Mouse (Mus musculus): ENCODE measurements around the gene Sik3. TPM values are rescaled to one million over a fixed set of nuclear protein-coding genes. Genes with fewer than 3 reads are reported as not detected.

The Sik3 gene
- polyA plus RNA-seq, 1 experiment from 2014 or later: 3.9 TPM

DNA sequence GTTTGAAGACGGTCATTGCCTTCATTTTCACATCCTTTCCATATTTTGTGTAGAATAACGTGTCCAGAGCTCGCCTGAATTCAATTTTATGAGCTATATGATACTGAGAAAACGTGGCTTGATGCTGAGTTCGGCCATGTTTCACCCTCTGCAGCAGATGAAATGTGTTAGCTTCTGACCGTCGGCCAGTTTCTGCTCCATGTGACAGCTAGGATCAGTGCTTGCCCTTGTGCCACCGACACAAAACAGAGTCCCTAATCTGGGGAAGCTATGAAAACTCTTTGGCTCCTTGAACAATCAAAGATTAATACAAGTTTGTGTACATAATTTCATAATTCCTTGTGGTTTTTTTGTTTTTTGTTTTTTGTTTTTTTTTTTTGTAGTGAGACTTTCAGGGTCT lies 178.6 kb downstream of the Sik3 start:
- H3K27me3 ChIP-seq (ENCODE audit: low read depth, poor library complexity, severe bottlenecking): no peaks in the 10 kb centered on the region
- no peak for DNase-seq (ENCODE audit: low spot score)
- H3K4me1 ChIP-seq: no peaks in the 10 kb centered on the region
- H3K4me3 ChIP-seq: no peak overlapping the region
- no peak overlapping the region for H3K27ac ChIP-seq (replicated peaks)
- H3K36me3 ChIP-seq: peaks cover 23% of the 10 kb centered on the region
- H3K9me3 ChIP-seq (replicated peaks): no peaks in the 10 kb centered on the region
- 85% methylated on average over 8 of the region's 8 CpGs for WGBS

DNA sequence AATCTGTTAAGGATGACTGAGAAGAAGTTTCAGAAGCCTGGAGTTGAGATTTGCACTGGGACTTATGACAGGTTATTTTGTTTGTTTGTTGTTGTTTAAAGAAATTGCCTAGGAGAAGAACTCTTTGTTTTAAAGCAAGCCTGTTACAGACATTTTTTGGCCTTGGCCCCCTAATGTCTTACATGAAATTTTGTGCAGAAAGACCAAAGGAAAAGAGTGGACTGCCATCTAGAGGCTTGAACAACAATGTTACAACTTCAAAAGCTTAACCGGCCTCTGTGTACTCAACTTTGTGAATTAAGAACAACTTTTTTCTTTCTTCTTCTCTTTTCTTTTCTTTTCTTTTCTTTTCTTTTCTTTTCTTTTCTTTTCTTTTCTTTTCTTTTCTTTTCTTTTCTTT lies 179.0 kb downstream of the Sik3 start:
- DNase-seq (ENCODE audit: low spot score): no peak
- WGBS: 53% methylated on average over 1 of the region's 1 CpGs
- Histone ChIP-seq H3K27me3 (ENCODE audit: low read depth, poor library complexity, severe bottlenecking) (no peaks in the 10 kb centered on the region), H3K4me1 (no peaks in the 10 kb centered on the region), H3K4me3 (no peak overlapping the region), H3K27ac (replicated peaks) (no peak overlapping the region), H3K36me3 (peaks cover 26% of the 10 kb centered on the region), H3K9me3 (replicated peaks) (no peaks in the 10 kb centered on the region)

DNA sequence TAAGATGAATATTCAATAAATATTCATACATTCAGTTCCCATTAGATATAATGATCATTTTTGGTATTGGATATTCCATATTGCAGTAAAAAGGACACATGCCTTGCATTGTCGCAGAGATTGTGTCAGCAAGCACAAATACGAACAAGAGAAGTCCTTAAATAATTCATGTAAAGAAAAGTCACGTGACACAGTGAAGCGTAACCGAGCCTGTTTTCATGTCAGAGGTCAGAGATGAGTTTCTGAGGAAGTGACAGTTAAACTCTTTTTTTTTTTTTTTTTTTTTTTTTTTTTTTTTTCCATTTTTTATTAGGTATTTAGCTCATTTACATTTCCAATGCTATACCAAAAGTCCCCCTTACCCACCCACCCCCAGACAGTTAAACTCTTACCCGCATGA lies 180.0 kb downstream of the Sik3 start:
- 90% methylated on average over 6 of the region's 6 CpGs for WGBS
- Histone ChIP-seq H3K36me3 (peaks cover 36% of the 10 kb centered on the region), H3K9me3 (replicated peaks) (no peaks in the 10 kb centered on the region), H3K4me3 (no peak overlapping the region), H3K27ac (replicated peaks) (no peak overlapping the region), H3K4me1 (no peaks in the 10 kb centered on the region), H3K27me3 (ENCODE audit: low read depth, poor library complexity, severe bottlenecking) (no peaks in the 10 kb centered on the region)
- no peak for DNase-seq (ENCODE audit: low spot score)

DNA sequence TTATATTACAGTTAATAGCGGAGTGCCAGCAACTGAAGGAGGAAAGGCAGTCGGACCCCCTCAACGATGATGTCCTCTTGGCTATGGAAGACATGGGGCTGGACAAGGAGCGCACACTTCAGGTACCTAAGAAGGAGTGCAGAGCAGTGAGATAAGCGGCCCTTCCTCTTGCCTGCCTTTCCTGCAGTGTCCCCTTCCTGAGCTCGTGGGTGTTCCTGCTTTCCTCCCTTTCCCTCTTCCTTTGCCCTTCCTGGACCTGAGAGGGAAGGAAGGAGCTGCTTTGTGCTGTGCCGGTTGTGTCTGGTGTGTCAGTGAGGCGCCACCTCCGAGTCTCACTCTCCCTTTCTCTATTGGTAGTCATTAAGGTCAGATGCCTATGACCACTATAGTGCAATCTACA lies 182.2 kb downstream of the Sik3 start:
- Histone ChIP-seq H3K36me3 (peaks cover 57% of the 10 kb centered on the region), H3K27me3 (ENCODE audit: low read depth, poor library complexity, severe bottlenecking) (no peaks in the 10 kb centered on the region), H3K27ac (replicated peaks) (no peak overlapping the region), H3K4me1 (no peaks in the 10 kb centered on the region), H3K4me3 (no peak overlapping the region), H3K9me3 (replicated peaks) (no peaks in the 10 kb centered on the region)
- DNase-seq (ENCODE audit: low spot score): no peak
- WGBS: 90% methylated on average over 9 of the region's 9 CpGs

DNA sequence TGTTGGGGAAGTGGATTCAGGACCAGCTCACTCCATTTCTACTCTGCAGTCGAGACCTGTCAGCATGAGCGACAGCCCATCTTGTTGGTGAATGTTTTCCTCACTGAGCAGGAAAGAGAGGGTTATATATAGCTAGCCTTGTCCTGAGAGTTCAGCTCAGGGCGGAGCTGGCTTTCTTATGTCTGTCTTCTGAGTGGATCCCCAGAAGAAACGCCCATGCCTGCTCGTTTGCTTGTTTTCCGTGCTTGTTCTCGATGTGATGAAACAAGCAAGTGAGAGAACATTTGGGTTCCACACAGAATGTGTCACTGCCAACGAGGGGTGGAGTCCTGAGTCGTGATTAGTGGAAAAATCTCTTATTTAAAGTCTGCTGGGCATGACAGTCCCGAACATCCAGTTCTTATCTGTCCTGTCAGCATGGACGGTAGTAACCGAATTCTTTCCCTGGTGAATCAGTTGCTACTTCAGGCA lies 184.1 kb downstream of the Sik3 start:
- Histone ChIP-seq H3K27ac (replicated peaks) (no peak overlapping the region), H3K9me3 (replicated peaks) (no peaks in the 10 kb centered on the region), H3K4me1 (no peaks in the 10 kb centered on the region), H3K4me3 (no peak overlapping the region), H3K36me3 (peaks cover 75% of the 10 kb centered on the region), H3K27me3 (ENCODE audit: low read depth, poor library complexity, severe bottlenecking) (no peaks in the 10 kb centered on the region)
- WGBS: 90% methylated on average over 12 of the region's 12 CpGs
- no peak for DNase-seq (ENCODE audit: low spot score)

DNA sequence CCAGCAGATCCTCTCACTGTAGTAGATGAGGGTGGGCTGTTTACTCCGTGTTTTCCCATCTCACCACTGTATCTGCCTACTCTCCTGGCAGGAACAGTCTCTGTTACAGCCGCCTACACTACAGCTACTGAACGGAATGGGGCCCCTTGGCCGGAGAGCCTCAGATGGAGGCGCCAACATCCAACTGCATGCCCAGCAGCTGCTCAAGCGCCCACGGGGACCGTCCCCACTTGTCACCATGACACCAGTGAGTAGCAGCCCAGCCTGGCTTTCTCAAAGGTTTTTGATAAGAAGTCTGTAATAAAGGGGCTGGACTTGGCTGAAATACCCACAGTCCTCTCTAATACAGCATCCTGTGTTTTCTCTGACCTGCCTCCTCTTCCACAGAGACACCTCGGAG lies 185.8 kb downstream of the Sik3 start:
- DNase-seq (ENCODE audit: low spot score): no peak
- Histone ChIP-seq H3K27ac (replicated peaks) (no peak overlapping the region), H3K4me1 (no peaks in the 10 kb centered on the region), H3K27me3 (ENCODE audit: low read depth, poor library complexity, severe bottlenecking) (no peaks in the 10 kb centered on the region), H3K36me3 (peaks cover 91% of the 10 kb centered on the region), H3K4me3 (no peak overlapping the region), H3K9me3 (replicated peaks) (no peaks in the 10 kb centered on the region)
- 87% methylated on average over 9 of the region's 9 CpGs for WGBS

DNA sequence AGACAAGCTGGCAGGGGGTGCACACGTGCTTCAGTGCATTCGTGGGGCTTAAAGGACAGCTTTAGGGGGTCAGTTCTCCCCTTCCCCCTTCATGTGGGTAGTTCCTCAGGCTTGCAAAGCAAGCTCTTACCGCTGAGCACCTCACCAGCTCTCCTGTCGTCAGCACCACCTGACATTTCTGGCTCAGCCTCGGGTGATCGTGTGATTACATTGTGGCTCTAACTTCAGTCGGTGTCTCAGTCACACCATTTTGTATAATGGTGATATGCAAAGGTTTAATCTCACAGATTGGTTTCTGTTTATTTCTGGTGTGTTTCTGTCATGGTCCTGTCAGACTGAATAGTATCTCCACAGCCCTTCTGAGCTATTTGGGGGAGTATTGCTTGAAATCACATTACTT lies 186.3 kb downstream of the Sik3 start:
- 91% methylated on average over 7 of the region's 7 CpGs for WGBS
- H3K27ac ChIP-seq (replicated peaks): no peak overlapping the region
- no peaks in the 10 kb centered on the region for H3K9me3 ChIP-seq (replicated peaks)
- no peak for DNase-seq (ENCODE audit: low spot score)
- peaks cover 93% of the 10 kb centered on the region for H3K36me3 ChIP-seq
- no peaks in the 10 kb centered on the region for H3K4me1 ChIP-seq
- H3K27me3 ChIP-seq (ENCODE audit: low read depth, poor library complexity, severe bottlenecking): no peaks in the 10 kb centered on the region
- no peak overlapping the region for H3K4me3 ChIP-seq

DNA sequence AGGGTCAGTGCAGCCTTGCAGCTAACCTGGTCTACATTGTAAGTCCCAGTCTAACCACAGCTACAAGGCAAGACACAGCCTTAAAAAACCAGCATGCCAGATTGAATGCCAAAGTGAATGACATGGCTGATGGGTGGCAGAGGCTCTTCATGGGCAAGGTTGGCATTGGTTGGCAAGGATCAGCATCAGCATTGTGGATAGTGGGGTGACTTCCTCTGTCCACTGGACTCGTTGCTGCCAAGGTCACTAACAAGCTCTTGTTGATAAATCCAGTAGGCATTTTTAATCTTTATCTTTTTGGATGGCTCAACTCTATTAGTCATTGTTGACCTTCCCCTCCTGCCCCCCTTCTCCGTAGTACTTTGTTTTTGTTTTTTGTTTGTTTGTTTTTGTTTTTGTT lies 187.0 kb downstream of the Sik3 start:
- no peaks in the 10 kb centered on the region for H3K27me3 ChIP-seq (ENCODE audit: low read depth, poor library complexity, severe bottlenecking)

DNA sequence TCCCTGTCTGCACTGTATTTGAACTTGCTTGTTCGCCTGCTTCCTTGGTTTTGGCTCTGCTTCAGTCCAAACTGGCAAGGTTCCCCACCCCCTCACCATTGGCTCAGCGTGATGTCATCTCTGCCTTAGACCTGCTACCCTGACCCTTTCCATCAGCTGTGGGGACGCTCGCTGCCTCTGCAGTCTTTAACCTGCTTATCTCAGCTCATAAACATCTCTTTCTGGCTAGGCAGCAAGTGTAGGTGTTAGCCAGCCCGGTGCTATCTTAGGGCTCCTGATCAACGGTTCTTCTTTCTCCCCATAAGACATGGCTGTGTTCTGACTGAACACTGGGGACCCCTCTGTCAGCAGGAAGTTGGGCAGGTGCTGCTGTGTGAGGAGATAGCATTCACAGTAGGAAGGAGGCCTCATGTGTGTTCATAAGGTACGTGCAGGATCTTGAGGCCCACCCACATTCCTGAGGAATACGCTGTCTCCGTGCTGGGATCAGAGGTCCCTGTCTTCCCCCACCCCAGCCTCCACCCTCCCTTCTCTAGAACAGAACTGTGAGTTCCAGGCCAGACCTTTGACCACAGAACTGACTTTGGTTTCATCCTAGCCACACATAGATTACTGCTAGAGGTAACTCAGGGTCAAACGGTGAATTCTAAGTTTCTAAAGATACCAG lies 194.3 kb downstream of the Sik3 start:
- H3K4me1 ChIP-seq: no peaks in the 10 kb centered on the region
- H3K4me3 ChIP-seq: no peak overlapping the region
- no peak for DNase-seq (ENCODE audit: low spot score)
- H3K36me3 ChIP-seq: peaks cover 95% of the 10 kb centered on the region
- H3K27ac ChIP-seq (replicated peaks): no peak overlapping the region
- H3K27me3 ChIP-seq (ENCODE audit: low read depth, poor library complexity, severe bottlenecking): no peaks in the 10 kb centered on the region
- WGBS: 86% methylated on average over 10 of the region's 10 CpGs
- no peaks in the 10 kb centered on the region for H3K9me3 ChIP-seq (replicated peaks)

More for the DNA sequence above, 187.0 kb downstream of the Sik3 start:
- H3K9me3 ChIP-seq (replicated peaks): no peaks in the 10 kb centered on the region
- 82% methylated on average over 2 of the region's 2 CpGs for WGBS
- H3K4me1 ChIP-seq: no peaks in the 10 kb centered on the region
- no peak for DNase-seq (ENCODE audit: low spot score)
- peaks cover 94% of the 10 kb centered on the region for H3K36me3 ChIP-seq
- H3K4me3 ChIP-seq: no peak overlapping the region
- no peak overlapping the region for H3K27ac ChIP-seq (replicated peaks)

DNA sequence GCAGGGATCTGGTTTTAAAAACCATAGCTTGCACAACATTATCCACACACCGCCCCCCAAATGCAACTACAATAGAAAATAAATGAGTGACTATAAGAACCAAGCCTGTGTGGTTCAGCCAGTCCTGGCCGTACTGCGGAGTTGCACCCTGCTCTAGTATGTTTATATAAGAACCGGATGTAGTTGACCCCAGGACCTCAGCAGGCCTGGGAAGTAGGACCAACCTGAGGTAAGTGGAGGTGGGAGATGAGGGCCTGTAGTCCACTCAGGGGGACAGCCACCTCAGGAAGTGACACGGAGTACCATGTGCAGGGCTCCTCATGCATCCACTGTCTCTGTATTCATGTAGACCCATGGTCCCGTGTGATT lies 194.9 kb downstream of the Sik3 start:
- no peak for DNase-seq (ENCODE audit: low spot score)
- 88% methylated on average over 6 of the region's 6 CpGs for WGBS
- Histone ChIP-seq H3K27me3 (ENCODE audit: low read depth, poor library complexity, severe bottlenecking) (no peaks in the 10 kb centered on the region), H3K9me3 (replicated peaks) (no peaks in the 10 kb centered on the region), H3K27ac (replicated peaks) (no peak overlapping the region), H3K4me1 (no peaks in the 10 kb centered on the region), H3K4me3 (no peak overlapping the region), H3K36me3 (peaks cover 95% of the 10 kb centered on the region)

DNA sequence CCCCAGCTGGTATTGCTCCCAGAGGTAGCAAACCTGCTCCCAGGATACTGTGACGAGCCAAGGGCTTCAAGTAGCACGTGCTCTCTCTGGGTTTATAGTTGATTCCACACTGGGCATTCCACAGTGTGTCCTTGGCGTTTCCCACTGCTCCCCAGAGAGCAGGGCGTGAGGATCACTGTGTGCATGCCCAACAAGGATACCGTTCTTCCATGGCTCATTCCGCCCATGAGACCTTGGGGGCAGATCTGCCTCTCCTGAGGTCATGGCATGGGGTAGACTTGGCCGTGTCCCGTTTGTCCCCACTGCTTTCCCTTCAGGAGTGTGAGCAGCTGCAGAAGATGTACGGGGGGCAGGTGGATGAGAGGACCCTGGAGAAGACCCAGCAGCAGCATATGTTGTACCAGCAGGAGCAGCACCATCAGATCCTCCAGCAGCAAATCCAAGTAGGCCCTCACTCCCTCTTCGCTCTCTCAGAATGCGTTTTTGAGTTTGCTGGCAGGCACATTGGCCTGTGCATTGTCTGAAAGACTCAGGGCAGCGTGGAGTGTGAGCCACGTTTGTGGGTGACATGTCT lies 195.9 kb downstream of the Sik3 start:
- DNase-seq (ENCODE audit: low spot score): no peak
- Histone ChIP-seq H3K36me3 (peaks cover 96% of the 10 kb centered on the region), H3K27me3 (ENCODE audit: low read depth, poor library complexity, severe bottlenecking) (no peaks in the 10 kb centered on the region), H3K4me1 (no peaks in the 10 kb centered on the region), H3K9me3 (replicated peaks) (no peaks in the 10 kb centered on the region), H3K27ac (replicated peaks) (no peak overlapping the region), H3K4me3 (no peak overlapping the region)
- WGBS: 90% methylated on average over 13 of the region's 13 CpGs

DNA sequence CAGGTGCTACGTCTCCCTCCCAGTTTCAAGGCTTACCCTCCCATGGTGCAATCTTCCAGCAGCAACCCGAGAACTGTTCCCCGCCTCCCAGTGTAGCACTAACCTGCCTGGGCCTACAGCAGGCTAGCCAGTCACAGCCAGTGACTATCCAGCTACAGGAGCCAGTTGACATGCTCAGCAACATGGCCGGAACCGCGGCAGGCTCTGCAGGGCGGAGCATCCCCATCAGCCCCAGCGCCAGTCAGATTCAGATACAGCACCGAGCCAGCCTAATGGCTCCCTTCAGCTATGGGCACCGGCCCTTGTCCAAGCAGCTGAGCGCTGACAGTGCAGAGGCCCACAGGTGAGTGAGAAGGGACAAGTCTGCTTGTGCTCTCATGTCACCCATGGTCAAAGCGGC lies 197.9 kb downstream of the Sik3 start:
- Histone ChIP-seq H3K4me1 (0 out of 2 replicates have a peak, but pooled peaks cover 6% of the 10 kb centered on the region), H3K36me3 (peaks cover 92% of the 10 kb centered on the region)
- 94% methylated on average over 12 of the region's 12 CpGs for WGBS

DNA sequence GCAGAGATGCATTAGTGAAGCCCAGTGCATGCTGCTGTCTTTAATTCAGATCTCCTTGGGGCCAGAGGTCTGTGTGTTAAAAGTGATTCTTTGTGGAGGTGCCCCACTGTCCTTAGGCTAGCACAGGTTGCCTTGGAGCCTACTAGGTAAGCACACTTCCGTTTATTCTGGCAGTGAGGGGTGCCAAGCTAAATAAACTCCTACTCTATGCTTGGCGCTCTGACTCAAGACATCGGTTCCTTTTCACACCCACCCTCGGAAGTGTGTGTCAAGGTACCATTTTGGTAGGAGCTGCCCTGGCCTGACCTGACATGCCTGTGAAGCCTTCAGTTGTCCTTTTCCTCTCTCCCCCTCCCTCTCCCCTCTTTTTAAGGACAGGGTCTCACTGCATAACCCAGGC lies 201.7 kb downstream of the Sik3 start:
- 91% methylated on average over 4 of the region's 4 CpGs for WGBS
- peaks cover 64% of the 10 kb centered on the region for H3K36me3 ChIP-seq

More for the DNA sequence above, 197.9 kb downstream of the Sik3 start:
- Histone ChIP-seq H3K9me3 (replicated peaks) (no peaks in the 10 kb centered on the region), H3K27me3 (ENCODE audit: low read depth, poor library complexity, severe bottlenecking) (no peaks in the 10 kb centered on the region), H3K4me3 (no peak overlapping the region), H3K27ac (replicated peaks) (no peak overlapping the region)
- no peak for DNase-seq (ENCODE audit: low spot score)

More for the DNA sequence above, 201.7 kb downstream of the Sik3 start:
- Histone ChIP-seq H3K4me3 (no peak overlapping the region), H3K4me1 (peaks cover 20% of the 10 kb centered on the region), H3K9me3 (replicated peaks) (no peaks in the 10 kb centered on the region), H3K27me3 (ENCODE audit: low read depth, poor library complexity, severe bottlenecking) (no peaks in the 10 kb centered on the region), H3K27ac (replicated peaks) (no peak overlapping the region)
- no peak for DNase-seq (ENCODE audit: low spot score)

All from midbrain, embryonic 10.5 days (tissue).